Mouse (Mus musculus) embryonic fibroblast, embryonic 13.5 days (primary cell): ENCODE results near the gene Atg4a. TPM values are rescaled to one million over a fixed set of nuclear protein-coding genes. Genes with fewer than 3 reads are reported as not detected.

Source experiments
- H3K27ac ChIP-seq: 2 replicates; pipeline ENCODE4 v1.5.1; 2012; ENCODE audit warnings: low read length, control low read depth, inconsistent platforms; ENCODE audit not compliant: insufficient read depth
- H3K4me1 ChIP-seq: 2 replicates; pipeline ENCODE4 v1.6.1; 2011; ENCODE audit warnings: low read length; ENCODE audit not compliant: control insufficient read depth, insufficient read depth
- H3K4me3 ChIP-seq: 2 replicates; pipeline ENCODE4 v1.5.1; 2011; ENCODE audit warnings: mild to moderate bottlenecking, control low read depth, low read length; ENCODE audit not compliant: insufficient read depth
- CTCF ChIP-seq: IDR thresholded peaks from 2 replicates; pipeline ENCODE4 v1.5.1; 2011; ENCODE audit warnings: mild to moderate bottlenecking, control low read depth, low read length, moderate library complexity, borderline replicate concordance; ENCODE audit not compliant: insufficient read depth
- POLR2A ChIP-seq: IDR thresholded peaks from 2 replicates; pipeline ENCODE4 v1.6.1; 2011; ENCODE audit warnings: low read depth, mild to moderate bottlenecking, control low read depth, low read length, moderate library complexity
- polyA plus RNA-seq: library from polyadenylated mRNA; stranded (reverse); fragments of >200 nt; gene quantifications from 2 replicates; pipeline ENCODE4 v1.2.4, GENCODE M21; 2011; ENCODE audit warnings: low read depth; ENCODE audit not compliant: missing spikeins, insufficient read length

Gene Atg4a
- polyA plus RNA-seq, 1 experiment: 22.5 TPM

DNA sequence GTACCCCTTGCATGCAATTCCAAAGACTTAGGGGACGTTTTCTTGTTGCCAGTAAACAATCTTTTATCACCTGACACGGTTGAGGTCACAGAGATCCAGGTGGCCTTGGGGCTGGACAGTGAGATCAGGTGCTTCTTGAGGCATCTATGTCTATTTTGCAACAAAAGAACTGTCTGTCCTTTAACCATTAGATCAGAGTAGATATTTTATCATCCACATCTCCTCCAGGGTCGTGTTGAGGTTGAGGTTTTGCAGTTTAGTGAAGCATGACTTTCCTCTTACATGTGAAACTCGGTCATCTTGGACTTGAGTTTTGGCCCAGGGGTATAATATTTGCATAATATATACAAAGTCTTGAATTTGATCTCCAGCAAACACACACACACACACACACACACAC is 200.9 kb downstream of the Atg4a start:
- TF ChIP-seq POLR2A (no peak), CTCF (no peak)
- no peaks in the 10 kb centered on the region for H3K4me1 ChIP-seq
- no peak overlapping the region for H3K4me3 ChIP-seq
- no peak overlapping the region for H3K27ac ChIP-seq

DNA sequence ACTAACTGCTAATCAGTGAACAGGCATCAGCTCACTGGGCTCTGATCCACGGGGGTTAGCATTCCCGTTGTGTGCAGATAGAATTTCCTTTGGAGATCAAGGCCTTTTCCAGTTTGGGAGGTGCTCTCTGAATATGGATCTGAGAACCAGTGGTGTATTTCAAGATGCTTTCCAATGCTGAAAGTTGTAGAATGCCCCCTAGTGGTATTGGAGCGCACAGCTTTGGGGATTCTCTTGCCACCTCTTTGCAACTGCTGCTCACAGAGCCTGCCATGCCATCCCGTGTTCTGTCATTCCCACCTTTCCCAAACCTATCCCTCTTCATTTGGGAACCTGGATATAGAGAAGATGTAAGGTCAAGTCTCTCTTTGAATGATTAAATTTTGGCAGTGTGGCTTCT is 201.5 kb downstream of the Atg4a start:
- no peak overlapping the region for H3K4me3 ChIP-seq
- TF ChIP-seq POLR2A (no peak), CTCF (no peak)
- no peaks in the 10 kb centered on the region for H3K4me1 ChIP-seq
- no peak overlapping the region for H3K27ac ChIP-seq

DNA sequence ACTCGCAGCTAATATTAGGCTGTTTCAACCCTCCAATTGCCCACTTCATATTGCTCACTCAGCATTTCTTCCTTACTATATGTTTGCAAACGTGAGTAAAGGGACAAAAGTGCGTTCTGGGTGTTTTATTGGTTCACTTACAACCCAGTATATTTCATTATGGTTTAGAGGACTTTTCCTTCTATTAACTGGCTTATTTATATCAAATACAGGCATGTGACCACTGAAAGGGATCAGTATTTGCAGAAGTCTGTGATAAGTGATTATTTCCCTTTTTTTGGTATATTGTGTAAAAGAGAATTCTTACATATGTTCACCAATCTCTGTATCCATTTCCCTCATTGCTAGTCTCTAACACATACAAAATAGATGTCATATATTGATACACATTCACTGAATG is 203.7 kb downstream of the Atg4a start:
- Histone ChIP-seq H3K4me3 (no peak overlapping the region), H3K27ac (no peak overlapping the region), H3K4me1 (no peaks in the 10 kb centered on the region)
- no peak for TF ChIP-seq CTCF

DNA sequence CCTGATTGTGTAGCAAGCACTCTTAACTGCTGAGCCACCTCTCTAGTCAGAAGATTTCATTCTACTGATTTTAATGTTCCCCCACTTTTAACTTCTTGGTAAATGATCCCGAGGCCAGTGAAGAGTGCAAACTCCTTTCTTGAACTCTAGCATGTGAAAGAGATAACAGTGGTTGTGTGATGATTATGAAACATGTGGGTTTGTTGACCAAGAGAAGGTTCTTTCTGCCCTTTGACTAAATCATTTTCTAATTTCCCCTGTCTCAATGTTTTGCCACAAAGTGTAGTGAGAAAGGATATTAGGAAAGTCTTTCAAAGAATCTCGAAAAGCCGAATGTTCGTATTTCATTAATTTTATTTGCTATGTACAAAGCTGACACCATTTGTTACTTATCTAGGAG is 208.4 kb downstream of the Atg4a start:
- TF ChIP-seq POLR2A (no peak), CTCF (no peak)
- no peaks in the 10 kb centered on the region for H3K4me1 ChIP-seq
- H3K4me3 ChIP-seq: no peak overlapping the region
- H3K27ac ChIP-seq: no peak overlapping the region

DNA sequence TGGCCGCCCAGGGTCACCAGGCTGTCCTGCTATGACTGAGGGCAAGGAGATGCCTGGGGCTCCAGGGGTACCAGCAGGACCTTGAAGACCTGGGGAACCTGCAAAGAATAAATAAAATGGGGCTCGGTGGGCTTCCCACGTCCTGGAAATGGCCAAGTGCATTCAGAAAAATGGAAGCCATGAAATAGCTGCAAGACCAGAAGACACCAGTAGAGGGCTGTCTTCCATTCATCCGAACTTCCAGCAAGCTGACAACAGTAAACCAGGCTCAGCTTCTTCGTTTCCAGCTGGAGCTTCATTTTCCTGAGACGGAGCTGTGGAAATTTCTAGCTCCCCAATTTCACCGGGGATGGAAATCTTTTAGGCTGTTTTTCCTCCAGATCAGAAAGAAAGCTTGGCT is 218.6 kb downstream of the Atg4a start:
- TF ChIP-seq POLR2A: no peak
- H3K4me3 ChIP-seq: no peak overlapping the region
- no peaks in the 10 kb centered on the region for H3K4me1 ChIP-seq
- no peak overlapping the region for H3K27ac ChIP-seq

DNA sequence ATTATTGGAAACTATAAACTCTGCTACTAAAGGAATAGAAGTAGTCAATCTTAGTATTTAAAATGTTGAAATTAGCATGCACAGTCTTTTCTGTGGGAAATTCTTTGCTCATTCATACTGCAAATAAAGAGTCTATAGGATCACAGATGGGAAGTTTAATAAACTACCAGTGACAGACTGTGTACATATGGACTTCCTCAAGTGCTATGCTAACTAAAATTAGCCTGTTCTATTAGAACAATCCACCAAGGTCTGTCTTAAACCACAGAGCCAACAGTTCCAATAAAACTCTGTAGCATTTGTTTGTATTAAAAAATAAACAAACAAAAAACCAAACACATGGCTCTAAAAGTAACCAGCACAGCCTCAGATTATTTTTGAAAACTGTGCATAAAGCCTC is 238.3 kb downstream of the Atg4a start:
- no peak overlapping the region for H3K27ac ChIP-seq
- no peaks in the 10 kb centered on the region for H3K4me1 ChIP-seq
- no peak overlapping the region for H3K4me3 ChIP-seq
- no peak for TF ChIP-seq POLR2A
- TF ChIP-seq CTCF: no peak

DNA sequence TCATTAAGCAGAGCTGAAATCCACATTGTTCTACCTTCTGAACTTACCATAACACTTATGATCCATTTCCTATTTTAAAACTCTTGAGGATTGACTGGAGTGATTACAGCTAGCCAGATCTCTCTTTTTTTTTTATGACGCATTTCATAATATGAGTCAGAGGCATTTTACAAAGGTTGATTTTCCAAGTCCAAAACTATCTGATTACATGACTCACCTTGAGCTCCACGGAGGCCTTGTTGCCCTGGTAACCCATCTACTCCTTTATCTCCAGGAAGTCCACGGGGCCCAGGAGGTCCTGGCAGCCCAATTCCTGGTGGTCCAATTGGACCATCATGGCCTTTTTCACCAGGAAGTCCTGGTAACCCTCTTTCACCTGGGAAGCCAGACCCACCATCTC is 242.3 kb downstream of the Atg4a start:
- Histone ChIP-seq H3K27ac (no peak overlapping the region), H3K4me1 (no peaks in the 10 kb centered on the region), H3K4me3 (no peak overlapping the region)
- no peak for TF ChIP-seq CTCF
- TF ChIP-seq POLR2A: no peak

DNA sequence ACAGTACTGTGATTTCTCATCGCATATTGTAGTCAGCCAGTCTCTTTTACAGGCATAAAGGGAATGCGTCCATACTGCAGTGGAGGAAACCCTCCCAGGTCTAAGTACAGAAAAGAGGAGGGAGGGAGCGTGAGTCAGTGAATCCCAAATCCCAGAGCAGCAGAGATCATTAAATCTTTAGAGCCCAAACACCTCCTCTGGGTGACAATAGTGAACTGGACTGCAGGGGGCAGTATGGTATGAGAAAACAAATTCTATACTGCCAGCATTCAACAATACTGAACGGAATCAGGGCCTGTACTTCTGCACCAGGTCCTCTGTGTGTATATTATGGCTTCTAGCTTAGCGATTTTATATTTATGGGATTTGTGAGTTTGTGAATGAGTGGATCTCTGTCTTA is 256.1 kb downstream of the Atg4a start:
- TF ChIP-seq CTCF: no peak
- TF ChIP-seq POLR2A: no peak
- H3K27ac ChIP-seq: no peak overlapping the region
- H3K4me1 ChIP-seq: no peaks in the 10 kb centered on the region
- H3K4me3 ChIP-seq: no peak overlapping the region

Other genes with a start within 250 kb of the Atg4a start
- not detected in 2 replicates for gene Tex13b, start 143.5 kb upstream of the Atg4a start, polyA plus RNA-seq
- not detected in 2 replicates for gene Vsig1, start 49.3 kb upstream of the Atg4a start, polyA plus RNA-seq
- gene Psmd10, start 179 bp upstream of the Atg4a start, polyA plus RNA-seq: 26.3 and 28.4 TPM in 2 replicates